Mouse (Mus musculus) G1E (cell line): ENCODE data around the gene Lmtk3.

ENCODE experiments used
- CTCF ChIP-seq: IDR thresholded peaks from 2 replicates; pipeline ENCODE4 v1.5.1; 2012; ENCODE audit warnings: low read depth, low read length, inconsistent platforms, mixed read lengths
- GATA1 ChIP-seq: IDR thresholded peaks from 2 replicates; pipeline ENCODE4 v1.6.1; 2012; ENCODE audit warnings: borderline replicate concordance, low read length, inconsistent platforms, mixed read lengths
- POLR2AphosphoS5 ChIP-seq: IDR thresholded peaks from 2 replicates; pipeline ENCODE4 v1.6.1; 2012; ENCODE audit warnings: low read depth, low read length, inconsistent platforms; ENCODE audit not compliant: insufficient replicate concordance

GRCm38 (mm10) chr7:45770427-45771082 lies 13.0 kb upstream of the Lmtk3 start:
- TF ChIP-seq CTCF (no peak), POLR2AphosphoS5 (no peak), GATA1 (no peak)
